Mouse (Mus musculus) hindbrain, embryonic 10.5 days (tissue): ENCODE results near the gene Nfil3. TPM values are rescaled to one million over a fixed set of nuclear protein-coding genes. Genes with fewer than 3 reads are reported as not detected.

ENCODE experiments used
- DNase-seq: peaks from one replicate; pipeline ENCODE4 v3.0.0-alpha.2; 2017; ENCODE audit warnings: low spot score
- H3K27ac ChIP-seq: fragments of 300-500 bp; sonication (generic); 2 replicates; pipeline ENCODE4 v1.5.1; 2016; ENCODE audit warnings: mild to moderate bottlenecking, moderate library complexity
- H3K27me3 ChIP-seq: fragments of 300-500 bp; sonication (generic); 2 replicates; pipeline ENCODE4 v1.6.1; 2016; ENCODE audit warnings: mild to moderate bottlenecking; ENCODE audit not compliant: poor library complexity, insufficient read depth, severe bottlenecking
- H3K36me3 ChIP-seq: fragments of 300-500 bp; sonication (generic); 2 replicates; pipeline ENCODE4 v1.6.1; 2016; ENCODE audit warnings: mild to moderate bottlenecking, moderate library complexity
- H3K4me1 ChIP-seq: fragments of 300-500 bp; sonication (generic); replicated peaks from 2 replicates; pipeline ENCODE4 v1.6.1; 2016; ENCODE audit warnings: mild to moderate bottlenecking
- H3K4me3 ChIP-seq: fragments of 300-500 bp; sonication (generic); 2 replicates; pipeline ENCODE4 v1.5.1; 2016; ENCODE audit warnings: mild to moderate bottlenecking, moderate library complexity
- H3K9me3 ChIP-seq: fragments of 300-500 bp; sonication (generic); 2 replicates; pipeline ENCODE4 v1.6.1; 2016; ENCODE audit warnings: mild to moderate bottlenecking, moderate library complexity
- WGBS: fragments of 180-500 bp; shearing (Covaris S2); methylation state at CpG from one replicate; pipeline ENCODE4 v1.1.7; 2016; 5-methylcytosine and 5-hydroxymethylcytosine counted together
- polyA plus RNA-seq: library from polyadenylated mRNA; unstranded; fragments of >200 nt; fragmentation: Nextera tagmentation; extraction: Ambion mirVana; gene quantifications from 2 replicates; pipeline ENCODE4 v1.2.1, GENCODE M21; 2016

The Nfil3 gene
- polyA plus RNA-seq, 1 experiment from 2014 or later = 25.9 TPM

DNA sequence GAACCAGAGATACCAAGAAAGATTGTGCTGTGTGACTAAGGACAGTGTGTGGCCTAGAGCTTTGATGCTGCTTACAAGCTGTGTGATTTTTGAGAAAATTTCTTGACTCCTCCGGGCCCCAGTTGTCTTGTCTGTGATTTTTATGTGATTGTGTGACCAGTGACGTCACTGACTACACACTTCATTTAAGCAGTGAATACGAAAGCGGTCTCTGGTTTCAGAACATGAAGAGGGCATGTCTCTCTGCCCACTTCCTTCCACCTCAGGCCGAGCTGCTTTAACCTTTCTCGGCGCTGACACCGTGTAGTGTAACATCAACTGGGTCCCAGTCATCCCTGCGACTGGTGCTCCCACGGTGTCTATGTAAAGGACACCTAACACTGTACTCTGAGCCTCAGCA, 17.7 kb upstream of the Nfil3 start:
- Histone ChIP-seq H3K4me3 (no peak overlapping the region), H3K36me3 (no peaks in the 10 kb centered on the region), H3K4me1 (0 out of 2 replicates have a peak, but pooled peaks cover 4% of the 10 kb centered on the region), H3K9me3 (no peaks in the 10 kb centered on the region), H3K27me3 (no peaks in the 10 kb centered on the region), H3K27ac (no peak overlapping the region)
- DNase-seq = no peak
- 93% methylated on average over 10 of the region's 10 CpGs for WGBS

DNA sequence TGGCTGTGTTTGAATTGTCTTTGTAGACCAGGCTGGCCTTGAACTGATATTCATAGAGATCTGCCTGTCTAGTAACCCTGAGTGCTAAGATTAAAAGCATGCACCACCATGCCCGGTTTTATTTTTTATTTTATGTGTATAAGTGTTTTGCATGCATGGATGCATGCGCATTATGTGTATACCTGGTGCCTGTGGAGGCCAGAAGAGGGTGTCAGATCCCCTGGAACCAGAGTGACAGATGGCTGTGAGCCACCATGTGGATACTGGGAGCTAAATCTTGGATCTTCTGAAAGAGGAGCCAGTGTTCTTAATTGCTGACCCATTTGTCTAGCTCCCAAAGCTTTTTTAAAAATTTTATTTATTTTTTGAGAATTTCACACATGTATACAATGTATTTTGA, 16.9 kb upstream of the Nfil3 start:
- Histone ChIP-seq H3K27ac (no peak overlapping the region), H3K9me3 (no peaks in the 10 kb centered on the region), H3K36me3 (no peaks in the 10 kb centered on the region), H3K4me3 (no peak overlapping the region), H3K27me3 (no peaks in the 10 kb centered on the region), H3K4me1 (0 out of 2 replicates have a peak, but pooled peaks cover 4% of the 10 kb centered on the region)
- DNase-seq = no peak
- 80% methylated on average over 2 of the region's 2 CpGs for WGBS

DNA sequence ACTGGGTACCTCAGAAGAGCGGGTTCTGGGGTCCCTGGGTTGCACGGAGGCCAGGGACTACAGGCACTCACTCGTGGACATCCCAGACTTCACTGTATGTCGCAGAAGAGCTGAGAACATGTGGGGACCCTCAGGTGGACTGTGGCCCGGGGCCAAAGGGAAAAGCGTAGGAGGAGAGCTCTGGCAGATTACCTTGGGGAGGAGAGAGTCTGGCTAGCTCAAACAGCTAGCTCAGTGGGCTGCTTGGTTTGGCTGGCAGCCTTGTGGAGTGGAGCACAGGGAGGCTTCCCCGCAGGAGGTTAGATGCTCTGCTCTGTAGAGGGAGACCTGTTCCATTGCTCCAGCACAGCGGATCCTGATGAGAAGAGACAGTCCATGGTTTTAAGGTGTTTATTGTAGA, 15.3 kb upstream of the Nfil3 start:
- H3K27me3 ChIP-seq = no peaks in the 10 kb centered on the region
- no peak overlapping the region for H3K27ac ChIP-seq
- 77% methylated on average over 8 of the region's 8 CpGs for WGBS
- DNase-seq = no peak
- 0 out of 2 replicates have a peak, but pooled peaks cover 4% of the 10 kb centered on the region for H3K4me1 ChIP-seq
- no peaks in the 10 kb centered on the region for H3K9me3 ChIP-seq
- no peak overlapping the region for H3K4me3 ChIP-seq
- H3K36me3 ChIP-seq = no peaks in the 10 kb centered on the region

DNA sequence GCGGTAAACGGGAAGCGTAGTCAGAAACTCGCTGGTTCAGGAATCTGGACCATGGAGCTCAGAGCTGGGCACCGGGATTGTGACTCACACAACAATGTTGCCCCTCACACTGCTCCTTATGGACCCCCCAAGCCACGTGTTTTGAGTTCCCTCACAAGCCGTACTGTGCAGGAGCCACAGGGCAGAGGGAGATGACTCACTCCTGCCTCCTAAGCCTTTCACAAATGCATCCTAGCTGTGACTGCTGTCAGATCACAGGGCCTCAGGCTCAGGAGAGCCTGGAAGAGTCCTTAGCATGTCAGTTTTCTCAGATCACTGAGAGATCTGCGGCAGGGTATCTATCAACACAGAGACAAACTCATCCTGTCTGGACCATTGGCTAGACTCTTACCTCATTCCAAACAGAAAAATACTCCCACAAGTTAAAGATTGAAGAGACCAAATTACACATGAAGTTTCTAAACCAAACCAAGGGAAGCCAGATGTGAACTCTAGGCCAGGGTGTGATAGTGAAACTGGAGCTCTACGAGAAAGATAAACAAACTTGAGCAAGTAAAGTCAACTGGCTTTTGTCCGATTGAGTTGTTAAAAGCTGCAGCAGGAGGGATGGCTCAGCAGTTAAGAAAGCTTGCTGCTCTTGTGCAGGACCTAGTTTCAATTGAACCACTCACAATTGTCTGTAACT, 13.5 kb upstream of the Nfil3 start:
- Histone ChIP-seq H3K27me3 (no peaks in the 10 kb centered on the region), H3K27ac (no peak overlapping the region), H3K4me3 (no peak overlapping the region), H3K9me3 (no peaks in the 10 kb centered on the region), H3K36me3 (no peaks in the 10 kb centered on the region), H3K4me1 (peaks cover 9% of the 10 kb centered on the region; the same call in 1 of the 2 replicates)
- no peak for DNase-seq
- 71% methylated on average over 10 of the region's 10 CpGs for WGBS

GRCm38 (mm10) chr13:52990139-52990538, 9.3 kb upstream of the Nfil3 start:
- Histone ChIP-seq H3K4me1 (peaks cover 5% of the 10 kb centered on the region; the same call in 1 of the 2 replicates), H3K4me3 (no peak overlapping the region), H3K36me3 (no peaks in the 10 kb centered on the region), H3K27ac (no peak overlapping the region), H3K27me3 (no peaks in the 10 kb centered on the region), H3K9me3 (no peaks in the 10 kb centered on the region)
- 72% methylated on average over 9 of the region's 9 CpGs for WGBS
- no peak for DNase-seq

- Histone ChIP-seq H3K27ac (no peak overlapping the region), H3K4me1 (peaks cover 5% of the 10 kb centered on the region; the same call in 1 of the 2 replicates), H3K36me3 (no peaks in the 10 kb centered on the region), H3K9me3 (no peaks in the 10 kb centered on the region), H3K27me3 (no peaks in the 10 kb centered on the region), H3K4me3 (no peak overlapping the region)
- DNase-seq = no peak
- WGBS = 91% methylated on average over 16 of the region's 16 CpGs
These were observed 8.1 kb upstream of the Nfil3 start for GRCm38 (mm10) chr13:52989005-52989404.

DNA sequence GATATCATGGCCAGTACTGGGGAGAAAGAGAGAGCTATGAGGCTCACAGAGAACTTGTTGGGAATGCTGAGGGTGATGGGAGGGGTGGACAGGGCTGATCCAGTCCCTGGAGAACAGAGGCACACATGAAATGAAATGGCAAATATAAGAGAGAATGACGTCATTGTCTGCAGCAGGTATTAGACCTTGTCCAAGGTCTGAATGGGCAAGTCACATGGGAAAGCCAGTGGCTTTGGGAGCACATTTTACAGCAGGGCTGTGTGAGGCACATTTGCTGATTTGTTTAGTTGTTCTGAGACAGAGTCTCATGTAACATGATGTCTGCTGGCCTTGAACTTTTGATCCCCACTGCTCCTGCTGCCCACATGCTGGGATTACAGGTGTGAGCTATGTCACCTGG, 7.0 kb upstream of the Nfil3 start:
- H3K9me3 ChIP-seq = no peaks in the 10 kb centered on the region
- peaks cover 5% of the 10 kb centered on the region for H3K4me1 ChIP-seq
- H3K27ac ChIP-seq = no peak overlapping the region
- H3K27me3 ChIP-seq = 0 out of 2 replicates have a peak, but pooled peaks cover 6% of the 10 kb centered on the region
- H3K36me3 ChIP-seq = no peaks in the 10 kb centered on the region
- DNase-seq = no peak
- 72% methylated on average over 1 of the region's 1 CpGs for WGBS
- H3K4me3 ChIP-seq = no peak overlapping the region

GRCm38 (mm10) chr13:52986215-52986780, 5.4 kb upstream of the Nfil3 start:
- Histone ChIP-seq H3K27ac (no peak overlapping the region), H3K27me3 (peaks cover 16% of the 10 kb centered on the region; the same call in 1 of the 2 replicates), H3K4me3 (no peak overlapping the region), H3K9me3 (no peaks in the 10 kb centered on the region), H3K36me3 (no peaks in the 10 kb centered on the region), H3K4me1 (peaks cover 16% of the 10 kb centered on the region)
- 80% methylated on average over 10 of the region's 10 CpGs for WGBS
- no peak for DNase-seq

GRCm38 (mm10) chr13:52985508-52986214, 4.8 kb upstream of the Nfil3 start:
- H3K4me1 ChIP-seq = peaks cover 19% of the 10 kb centered on the region
- no peak for DNase-seq
- no peaks in the 10 kb centered on the region for H3K9me3 ChIP-seq
- H3K27me3 ChIP-seq = peaks cover 17% of the 10 kb centered on the region; the same call in 1 of the 2 replicates
- H3K36me3 ChIP-seq = no peaks in the 10 kb centered on the region
- H3K4me3 ChIP-seq = no peak overlapping the region
- 84% methylated on average over 12 of the region's 12 CpGs for WGBS
- H3K27ac ChIP-seq = no peak overlapping the region

- DNase-seq = peak; percentile 91
- WGBS = under 1% methylated on average over 12 of the region's 12 CpGs
- H3K4me3 ChIP-seq = peak overlapping the region; percentile 32; the same call in 1 of the 2 replicates
These were observed 1.8 kb upstream of the Nfil3 start for GRCm38 (mm10) chr13:52982703-52983102.

GRCm38 (mm10) chr13:52981441-52982281, 788 bp upstream of the Nfil3 start:
- 1% methylated on average over 51 of the region's 51 CpGs for WGBS
- H3K27ac ChIP-seq = peak overlapping the region; percentile 82

More at GRCm38 (mm10) chr13:52982703-52983102, 1.8 kb upstream of the Nfil3 start:
- Histone ChIP-seq H3K27ac (no peak overlapping the region), H3K9me3 (no peaks in the 10 kb centered on the region), H3K27me3 (peaks cover 27% of the 10 kb centered on the region), H3K36me3 (no peaks in the 10 kb centered on the region), H3K4me1 (peaks cover 31% of the 10 kb centered on the region)

DNA sequence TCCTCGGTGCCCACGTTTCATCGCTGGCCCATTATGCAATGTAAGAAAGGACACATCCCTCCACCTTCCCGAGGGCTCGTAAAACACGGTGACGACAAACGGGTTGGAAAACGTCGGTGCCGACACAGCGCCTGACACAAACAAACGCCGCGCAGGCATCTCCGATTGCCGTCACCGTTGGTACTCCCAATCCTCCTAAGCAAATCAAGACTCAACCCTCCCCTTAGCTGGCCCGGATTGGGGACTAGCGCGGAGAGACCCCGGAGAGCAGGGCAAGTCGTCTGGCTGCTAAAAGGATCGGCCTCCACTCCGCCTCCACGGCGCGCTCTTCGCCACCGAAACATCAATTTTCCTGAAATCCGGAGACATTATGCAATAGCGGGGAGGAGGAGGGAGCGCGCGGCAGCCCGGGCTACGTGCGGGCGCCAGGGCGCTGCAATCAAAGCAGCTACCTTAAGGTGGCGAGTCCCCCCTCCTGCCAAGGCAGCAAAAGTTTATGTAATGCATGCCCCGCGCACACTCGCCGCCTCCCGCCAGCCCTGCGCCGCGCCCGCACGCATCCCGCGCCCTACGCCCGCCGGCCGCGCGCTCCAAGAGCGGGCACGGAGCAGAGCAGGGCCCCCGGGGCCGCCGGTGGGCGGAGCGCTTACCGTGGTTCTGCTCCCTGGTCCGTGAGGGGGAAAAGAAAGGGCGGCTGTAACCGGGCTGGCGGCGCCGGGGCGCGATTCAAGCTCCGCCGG, 492 bp downstream of the Nfil3 start:
- Histone ChIP-seq H3K4me3 (peak overlapping the region; percentile 71), H3K27ac (peak overlapping the region; percentile 92), H3K4me1 (peaks cover 54% of the 10 kb centered on the region), H3K36me3 (no peaks in the 10 kb centered on the region), H3K27me3 (peaks cover 37% of the 10 kb centered on the region), H3K9me3 (no peaks in the 10 kb centered on the region)
- peak; percentile 81 for DNase-seq
- under 1% methylated on average over 77 of the region's 77 CpGs for WGBS

More at GRCm38 (mm10) chr13:52981441-52982281, 788 bp upstream of the Nfil3 start:
- Histone ChIP-seq H3K27me3 (peaks cover 37% of the 10 kb centered on the region), H3K4me3 (peak overlapping the region; percentile 71), H3K4me1 (peaks cover 42% of the 10 kb centered on the region), H3K36me3 (no peaks in the 10 kb centered on the region), H3K9me3 (no peaks in the 10 kb centered on the region)
- peak; percentile 60 for DNase-seq
